Mouse (Mus musculus): ENCODE measurements around the gene Cbr4.

DNA sequence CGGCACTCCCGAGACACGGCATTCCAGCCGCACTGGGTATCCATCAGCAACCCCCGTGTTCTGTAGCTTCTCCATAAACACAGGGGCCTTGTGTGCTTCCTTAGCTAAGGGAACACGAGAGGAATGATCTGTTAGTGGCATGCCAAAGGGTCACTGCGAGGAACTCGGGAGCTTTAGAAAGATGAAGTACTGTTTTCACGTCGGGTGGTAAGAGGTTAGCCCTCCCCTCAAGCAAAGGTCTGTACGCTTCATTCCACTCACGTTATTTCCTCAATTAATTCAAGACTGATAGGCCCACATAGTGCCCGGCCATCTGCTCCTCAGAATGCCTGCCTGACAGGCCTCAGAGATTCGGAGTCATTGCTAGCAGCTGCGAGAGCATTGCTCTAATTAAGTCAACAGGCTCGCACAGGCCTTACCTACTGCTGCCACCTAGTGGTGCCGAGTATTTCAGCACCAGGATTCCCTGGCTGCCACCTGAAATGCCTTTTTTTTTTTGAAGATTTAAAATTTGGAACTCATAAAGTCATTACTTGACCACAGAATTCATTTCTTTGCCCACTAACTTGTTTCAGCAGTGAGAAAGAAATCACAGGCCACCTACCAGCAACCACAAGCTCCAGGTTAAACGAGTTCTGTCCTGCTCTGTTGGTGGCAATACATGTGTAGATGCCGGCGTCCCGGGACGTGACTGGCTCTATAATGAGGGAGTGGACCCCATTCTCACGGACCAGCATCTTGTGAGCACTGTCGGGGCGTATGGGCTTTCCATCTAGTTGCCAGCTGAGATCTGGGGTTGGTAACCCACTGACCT lies 28.6 kb downstream of the Cbr4 start:
- TF ChIP-seq CTCF (IDR thresholded peaks at IDR 0.05; ENCODE audit: low read depth, low read length) (peak; percentile 89), POLR2A (IDR thresholded peaks at IDR 0.05; ENCODE audit: insufficient read depth, low read length) (no peak), EP300 (IDR thresholded peaks at IDR 0.05; ENCODE audit: insufficient read depth, low read depth, low read length) (0 out of 2 replicates have a peak, but pooled peaks have one; percentile 9)
